Mouse (Mus musculus) ES-E14 (cell line): ENCODE results near the gene Cbr2.

ENCODE experiments used
- HCFC1 ChIP-seq: IDR thresholded peaks from 2 replicates; pipeline ENCODE4 v1.6.1; 2012; ENCODE audit warnings: low read length, inconsistent platforms, borderline replicate concordance; ENCODE audit not compliant: insufficient read depth
- MAFK ChIP-seq: IDR thresholded peaks from 2 replicates; pipeline ENCODE4 v1.6.1; 2014; ENCODE audit warnings: mild to moderate bottlenecking, low read depth, low read length, inconsistent platforms; ENCODE audit not compliant: insufficient read depth

DNA sequence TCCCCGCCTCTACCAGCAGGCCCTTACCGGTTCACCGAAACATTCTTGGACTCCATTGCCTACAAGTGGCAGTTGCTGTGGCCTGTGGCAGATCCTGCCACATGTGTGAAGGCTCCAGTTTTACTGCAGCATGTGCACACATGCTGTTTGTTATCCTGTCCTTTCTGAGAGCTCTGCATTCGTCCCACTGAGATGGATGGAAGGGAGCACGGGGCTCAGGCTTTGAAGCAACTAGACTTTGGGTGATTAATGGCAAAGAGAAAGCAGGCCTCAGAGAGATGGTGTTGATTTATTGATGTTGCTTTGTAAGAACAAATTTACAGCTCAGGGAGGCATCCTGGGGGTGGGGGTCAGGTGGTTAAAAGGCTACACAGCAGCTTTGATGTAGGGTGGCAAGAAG is 21.2 kb downstream of the Cbr2 start:
- TF ChIP-seq MAFK (no peak), HCFC1 (no peak)
